Mouse (Mus musculus) liver, adult 2 months (tissue): ENCODE results near the gene Nudc.

ENCODE experiments used
- CTCF ChIP-seq: fragments of 200-500 bp; IDR thresholded peaks from 2 replicates; pipeline ENCODE4 v1.5.1; 2011; ENCODE audit warnings: low read depth, low read length, control low read depth
- POLR2A ChIP-seq: fragments of 200-500 bp; IDR thresholded peaks from 2 replicates; pipeline ENCODE4 v1.6.1; 2011; ENCODE audit warnings: low read length, control low read depth; ENCODE audit not compliant: insufficient read depth; ENCODE audit errors: extremely low read depth

DNA sequence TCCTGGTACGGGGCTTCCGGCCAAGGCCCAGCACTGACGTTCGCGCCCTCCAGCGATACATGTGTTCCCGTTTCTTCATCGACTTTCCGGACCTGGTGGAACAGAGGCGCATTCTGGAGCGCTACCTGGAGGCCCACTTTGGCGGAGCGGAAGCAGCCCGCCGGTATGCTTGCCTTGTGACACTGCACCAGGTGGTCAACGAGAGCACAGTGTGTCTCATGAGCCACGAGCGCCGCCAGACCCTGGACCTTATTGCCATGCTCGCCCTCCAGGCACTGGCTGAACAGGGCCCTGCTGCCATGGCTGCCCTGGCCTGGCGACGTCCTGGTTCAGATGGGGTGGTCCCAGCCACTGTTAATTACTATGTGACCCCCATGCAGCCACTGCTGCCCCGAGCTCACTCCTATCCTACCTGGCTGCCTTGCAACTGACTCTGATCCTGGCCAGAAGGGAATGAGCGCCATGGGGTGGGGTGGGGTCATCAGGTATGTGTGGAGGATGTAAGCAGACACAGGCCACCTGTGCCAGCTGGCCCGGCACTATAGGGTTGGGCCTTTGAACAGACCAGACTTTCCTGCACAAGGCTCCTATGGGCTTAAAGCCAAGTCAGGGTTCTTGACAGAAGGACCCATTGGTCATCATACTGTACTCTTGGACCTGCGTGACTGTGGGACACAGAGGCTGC, 59.0 kb downstream of the Nudc start:
- TF ChIP-seq CTCF (no peak), POLR2A (no peak)
